Mouse (Mus musculus): ENCODE results near the gene Vps4a. TPM values are rescaled to one million over a fixed set of nuclear protein-coding genes. Genes with fewer than 3 reads are reported as not detected.

The Vps4a gene
- polyA plus RNA-seq, 1 experiment = 99.5 TPM

DNA sequence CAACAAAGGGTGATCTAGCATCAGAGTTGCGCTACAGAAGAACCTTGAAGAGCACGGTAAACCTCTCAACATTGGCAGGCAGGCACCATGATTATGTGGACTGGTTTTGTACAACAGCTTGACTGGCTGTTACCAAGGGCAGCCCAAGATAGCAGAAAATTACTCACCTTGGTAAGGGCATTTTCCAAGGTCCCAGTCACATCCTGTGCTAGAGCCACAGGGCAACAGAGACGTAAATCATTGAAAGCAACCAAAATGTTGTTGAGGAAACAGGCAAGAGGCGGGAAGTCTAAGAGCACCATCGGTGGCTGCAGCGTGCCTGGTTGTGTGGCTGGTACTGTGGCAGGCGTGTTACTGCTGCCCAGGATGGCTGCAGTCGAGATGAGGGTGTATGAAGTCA, 21.0 kb downstream of the Vps4a start:
- DNase-seq (ENCODE audit: low read depth) = no peak
- TF ChIP-seq POLR2A (IDR thresholded peaks at IDR 0.05; ENCODE audit: borderline replicate concordance, extremely low read depth, insufficient read depth, insufficient read length, poor library complexity, severe bottlenecking) (no peak), CTCF (IDR thresholded peaks at IDR 0.05; ENCODE audit: borderline replicate concordance, extremely low read depth, insufficient read depth, insufficient read length) (no peak)

DNA sequence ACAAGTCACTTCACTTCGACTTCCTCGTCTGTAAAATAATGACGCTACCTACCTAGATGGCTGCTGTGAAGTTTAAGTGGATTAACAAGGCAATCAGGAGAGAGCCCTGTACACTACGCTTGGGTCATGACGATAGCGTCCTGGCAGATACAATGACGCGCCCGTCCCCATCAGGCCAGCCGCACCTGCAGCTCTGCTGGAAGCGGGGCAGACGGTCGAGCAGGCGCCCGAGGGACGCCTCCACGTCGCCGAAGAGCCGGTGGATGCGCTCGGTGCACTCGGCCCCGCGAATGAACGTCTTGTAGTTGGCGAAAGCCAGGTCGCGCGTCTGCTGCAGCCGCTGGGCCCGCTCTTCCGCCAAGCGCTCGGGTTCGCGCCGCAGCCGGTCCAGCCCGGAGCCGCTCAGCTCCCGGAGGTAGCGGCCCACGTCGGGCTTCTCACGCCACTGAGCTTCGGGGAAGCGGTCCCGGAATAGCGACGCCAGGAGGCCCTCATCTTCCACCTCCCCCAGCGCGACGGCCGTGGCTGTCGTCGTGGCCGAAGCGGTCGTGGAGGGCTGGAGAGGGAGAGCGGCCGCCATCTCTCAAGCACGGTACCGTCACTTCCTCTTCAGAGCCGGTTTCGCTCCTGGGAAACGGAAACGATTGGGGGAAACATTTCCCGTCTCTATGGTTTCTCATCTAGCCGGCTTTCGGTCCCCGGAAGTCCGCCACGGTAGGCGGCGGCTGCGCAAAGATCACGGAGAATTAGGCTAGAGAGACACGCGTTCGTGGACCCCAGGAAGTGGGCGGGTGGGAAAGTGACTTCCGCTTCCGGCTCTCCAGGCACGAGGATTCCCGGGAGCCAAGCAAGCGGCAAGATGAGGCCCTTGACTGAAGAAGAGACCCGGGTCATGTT, 25.3 kb downstream of the Vps4a start, which contains the start of the genes Cog8 and Nip7:
Gene Cog8, minus strand, starts transcription at position 614 of the 897 bp plus-strand sequence.
Gene Nip7, plus strand, starts transcription at position 802 of the 897 bp plus-strand sequence.
- no peak for TF ChIP-seq CTCF (IDR thresholded peaks at IDR 0.05; ENCODE audit: borderline replicate concordance, extremely low read depth, insufficient read depth, insufficient read length)
- TF ChIP-seq POLR2A (IDR thresholded peaks at IDR 0.05; ENCODE audit: borderline replicate concordance, extremely low read depth, insufficient read depth, insufficient read length, poor library complexity, severe bottlenecking) = peak; percentile 55; the same call in 1 of the 2 replicates
- DNase-seq (ENCODE audit: low read depth) = peak; percentile 100

DNA sequence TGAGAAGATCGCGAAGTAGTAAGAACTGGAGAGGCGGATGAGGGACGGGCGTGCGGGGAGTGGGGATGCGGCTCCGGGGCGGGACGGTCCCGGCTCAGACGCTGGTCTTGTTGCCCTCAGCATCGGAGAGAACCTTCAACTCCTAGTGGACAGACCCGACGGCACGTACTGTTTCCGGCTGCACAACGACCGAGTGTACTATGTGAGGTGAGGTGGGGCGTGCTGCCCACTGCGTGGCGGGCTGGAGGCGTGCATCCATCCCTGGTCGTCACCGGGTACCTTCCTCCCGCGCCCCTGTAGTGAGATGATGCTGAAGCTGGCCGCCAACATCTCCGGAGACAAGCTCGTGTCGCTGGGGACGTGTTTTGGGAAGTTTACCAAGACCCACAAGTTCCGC, 25.9 kb downstream of the Vps4a start:
- DNase-seq (ENCODE audit: low read depth) = no peak

DNA sequence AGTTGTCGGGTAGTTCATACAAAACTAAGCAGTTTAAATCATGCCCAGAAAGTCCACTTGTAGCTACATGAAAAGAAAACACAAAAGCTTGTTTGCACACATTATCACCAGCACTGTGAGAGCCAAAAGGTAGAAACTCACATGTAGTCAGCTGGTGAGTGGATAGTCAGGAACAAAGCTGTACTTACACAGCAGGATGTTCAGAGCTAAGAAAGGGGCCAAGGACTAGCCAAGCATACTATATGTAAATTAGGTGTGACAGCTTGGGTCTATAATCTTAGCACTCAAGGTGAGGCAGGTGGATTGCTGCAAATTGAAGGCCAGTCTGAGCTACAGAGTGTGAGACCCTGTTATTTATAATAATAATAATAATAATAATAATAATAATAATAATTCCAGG, 31.6 kb downstream of the Vps4a start:
- TF ChIP-seq CTCF (IDR thresholded peaks at IDR 0.05; ENCODE audit: borderline replicate concordance, extremely low read depth, insufficient read depth, insufficient read length) = no peak
- no peak for TF ChIP-seq POLR2A (IDR thresholded peaks at IDR 0.05; ENCODE audit: borderline replicate concordance, extremely low read depth, insufficient read depth, insufficient read length, poor library complexity, severe bottlenecking)
- no peak for DNase-seq (ENCODE audit: low read depth)

More for the DNA sequence above, 25.9 kb downstream of the Vps4a start:
- TF ChIP-seq CTCF (IDR thresholded peaks at IDR 0.05; ENCODE audit: borderline replicate concordance, extremely low read depth, insufficient read depth, insufficient read length) = no peak
- TF ChIP-seq POLR2A (IDR thresholded peaks at IDR 0.05; ENCODE audit: borderline replicate concordance, extremely low read depth, insufficient read depth, insufficient read length, poor library complexity, severe bottlenecking) = no peak

DNA sequence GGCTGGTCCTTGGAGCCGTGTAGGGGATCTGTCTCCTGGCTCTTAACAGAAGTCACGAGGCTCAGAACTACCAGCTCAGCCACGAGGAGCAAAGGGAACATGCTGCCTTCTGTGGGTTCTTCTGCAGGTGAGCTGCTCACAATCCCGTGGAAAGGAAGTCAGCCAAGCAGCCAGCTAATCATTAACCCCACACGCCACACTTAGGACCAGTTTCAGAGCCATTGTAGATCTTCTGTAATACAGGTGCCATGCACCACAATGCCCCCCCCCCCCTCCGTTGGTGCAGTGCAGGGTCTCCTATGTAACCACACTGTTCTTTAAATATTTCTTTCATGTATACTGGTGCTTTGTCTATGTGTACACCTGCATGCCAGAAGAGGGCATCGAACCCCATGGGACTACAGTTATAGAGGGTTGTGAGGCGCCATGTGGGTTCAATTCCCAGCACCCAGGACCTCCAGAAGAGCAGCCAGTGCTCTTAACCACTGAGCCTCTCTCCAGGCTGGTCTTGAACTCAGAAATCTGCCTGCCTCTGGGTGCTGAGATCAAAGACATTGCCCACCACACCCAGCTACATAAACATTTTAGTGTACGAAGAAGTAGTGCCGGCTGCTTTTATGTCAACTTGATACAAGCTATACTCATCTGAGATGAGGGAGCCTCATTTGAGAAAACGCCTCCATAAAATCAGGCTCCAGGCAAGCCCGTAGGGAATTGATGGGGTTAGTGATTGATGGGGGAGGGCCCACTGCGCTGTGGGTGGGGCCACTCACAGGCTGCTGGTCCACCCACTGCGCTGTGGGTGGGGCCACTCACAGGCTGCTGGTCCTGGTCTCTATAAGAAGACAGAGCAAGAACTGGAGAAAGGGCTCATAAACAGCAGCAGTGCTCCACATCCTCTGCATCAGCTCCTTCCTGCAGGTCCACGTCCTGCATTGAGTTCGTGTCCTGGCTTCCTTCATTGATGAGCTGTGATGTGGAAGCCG, 34.8 kb downstream of the Vps4a start, which contains the start of gene Tmed6:
Gene Tmed6, minus strand, starts transcription at position 134 of the 986 bp plus-strand sequence.
- no peak for DNase-seq (ENCODE audit: low read depth)
- TF ChIP-seq POLR2A (IDR thresholded peaks at IDR 0.05; ENCODE audit: borderline replicate concordance, extremely low read depth, insufficient read depth, insufficient read length, poor library complexity, severe bottlenecking) (no peak), CTCF (IDR thresholded peaks at IDR 0.05; ENCODE audit: borderline replicate concordance, extremely low read depth, insufficient read depth, insufficient read length) (no peak)

DNA sequence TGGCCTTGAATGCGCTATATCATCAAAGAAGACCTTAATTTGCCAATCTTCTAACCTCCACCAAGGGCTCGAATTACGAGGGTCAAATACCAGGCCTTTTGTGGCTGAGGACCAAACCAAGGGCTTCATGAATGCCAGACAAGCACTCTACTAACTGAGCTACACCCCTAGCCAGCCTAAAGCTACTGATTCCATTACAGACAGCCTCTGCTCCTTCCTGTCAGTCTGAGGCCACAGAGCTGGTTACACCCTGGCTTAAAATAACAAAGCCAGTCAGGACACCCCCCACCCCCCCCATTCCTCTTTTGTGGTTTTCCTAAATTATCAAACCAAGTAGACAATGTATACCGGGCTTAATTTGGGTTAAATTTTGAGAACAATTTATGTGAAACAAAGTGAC, 42.7 kb downstream of the Vps4a start:
- no peak for DNase-seq (ENCODE audit: low read depth)
- TF ChIP-seq POLR2A (IDR thresholded peaks at IDR 0.05; ENCODE audit: borderline replicate concordance, extremely low read depth, insufficient read depth, insufficient read length, poor library complexity, severe bottlenecking) (no peak), CTCF (IDR thresholded peaks at IDR 0.05; ENCODE audit: borderline replicate concordance, extremely low read depth, insufficient read depth, insufficient read length) (no peak)

DNA sequence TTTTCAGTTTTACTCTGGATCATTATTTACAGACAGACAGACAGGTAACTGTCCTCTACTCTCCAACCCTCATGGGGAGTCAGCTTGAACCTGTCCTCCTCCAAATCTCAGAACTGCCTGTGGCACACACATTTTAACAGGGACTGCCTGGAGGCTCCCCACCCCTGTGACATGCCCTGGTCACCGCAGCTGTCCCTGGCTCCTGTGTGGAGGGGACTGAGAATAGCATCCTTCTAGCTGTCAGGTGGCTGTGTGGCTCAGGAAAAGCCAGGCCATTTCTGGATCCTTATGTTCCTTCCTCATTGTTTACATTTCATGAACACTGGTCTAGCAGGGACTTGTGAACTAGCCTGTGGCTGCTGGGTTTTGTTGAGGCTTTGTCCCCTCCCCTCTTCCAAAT, 43.1 kb downstream of the Vps4a start:
- no peak for TF ChIP-seq POLR2A (IDR thresholded peaks at IDR 0.05; ENCODE audit: borderline replicate concordance, extremely low read depth, insufficient read depth, insufficient read length, poor library complexity, severe bottlenecking)
- no peak for TF ChIP-seq CTCF (IDR thresholded peaks at IDR 0.05; ENCODE audit: borderline replicate concordance, extremely low read depth, insufficient read depth, insufficient read length)
- DNase-seq (ENCODE audit: low read depth) = no peak

DNA sequence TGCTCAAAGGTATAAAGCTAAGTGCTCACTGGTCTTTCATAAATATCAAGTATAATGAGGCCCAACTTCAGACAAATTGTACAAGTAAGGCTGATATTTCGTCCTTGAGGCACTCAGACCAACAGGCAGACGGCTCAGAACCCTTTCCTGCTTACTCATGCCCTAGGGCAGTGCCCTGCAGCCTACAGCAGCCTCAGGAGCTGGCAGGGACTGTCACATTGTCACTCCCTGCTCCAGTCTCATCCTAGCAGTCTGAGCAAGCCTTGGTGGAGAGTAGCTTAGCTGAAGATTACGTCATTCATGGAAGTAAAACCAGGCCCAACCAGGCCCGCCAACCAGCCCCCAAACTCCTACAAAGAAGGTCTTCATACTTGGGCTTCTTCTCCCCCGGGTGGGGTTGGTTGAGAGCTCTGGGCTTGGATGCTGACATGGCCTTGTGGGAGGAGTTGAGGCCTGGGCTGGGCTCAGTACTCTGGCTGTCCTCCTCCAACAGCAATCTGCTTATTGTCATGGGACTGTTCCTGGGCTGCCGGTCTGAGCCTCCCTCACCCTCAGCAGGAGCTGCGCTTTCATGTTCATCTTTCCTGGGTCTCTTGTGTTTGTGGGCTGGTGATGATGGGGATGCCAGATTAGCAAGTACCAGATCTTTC, 45.3 kb downstream of the Vps4a start:
- no peak for DNase-seq (ENCODE audit: low read depth)
- no peak for TF ChIP-seq CTCF (IDR thresholded peaks at IDR 0.05; ENCODE audit: borderline replicate concordance, extremely low read depth, insufficient read depth, insufficient read length)
- no peak for TF ChIP-seq POLR2A (IDR thresholded peaks at IDR 0.05; ENCODE audit: borderline replicate concordance, extremely low read depth, insufficient read depth, insufficient read length, poor library complexity, severe bottlenecking)

DNA sequence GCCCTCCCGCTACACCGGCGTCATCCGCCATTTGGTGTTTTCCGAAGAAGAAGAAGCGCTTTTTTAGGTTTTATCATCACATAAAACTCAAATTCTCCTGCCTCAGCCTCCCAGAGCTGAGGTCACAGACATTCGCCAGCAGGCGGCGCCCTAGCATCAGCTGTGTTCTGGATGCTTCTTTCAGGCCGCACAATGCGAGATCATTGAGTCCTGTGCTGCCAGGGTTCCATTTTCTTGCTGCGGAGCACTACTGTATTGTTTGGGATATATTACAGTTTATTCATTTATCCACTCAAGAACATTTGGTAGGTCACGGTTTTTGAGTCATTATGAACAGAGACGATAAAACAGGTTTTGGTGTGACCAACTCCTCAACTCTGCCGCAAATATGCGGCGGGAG, 54.3 kb downstream of the Vps4a start:
- no peak for DNase-seq (ENCODE audit: low read depth)
- TF ChIP-seq CTCF (IDR thresholded peaks at IDR 0.05; ENCODE audit: borderline replicate concordance, extremely low read depth, insufficient read depth, insufficient read length) (peak; percentile 24; the same call in 1 of the 2 replicates), POLR2A (IDR thresholded peaks at IDR 0.05; ENCODE audit: borderline replicate concordance, extremely low read depth, insufficient read depth, insufficient read length, poor library complexity, severe bottlenecking) (no peak)

DNA sequence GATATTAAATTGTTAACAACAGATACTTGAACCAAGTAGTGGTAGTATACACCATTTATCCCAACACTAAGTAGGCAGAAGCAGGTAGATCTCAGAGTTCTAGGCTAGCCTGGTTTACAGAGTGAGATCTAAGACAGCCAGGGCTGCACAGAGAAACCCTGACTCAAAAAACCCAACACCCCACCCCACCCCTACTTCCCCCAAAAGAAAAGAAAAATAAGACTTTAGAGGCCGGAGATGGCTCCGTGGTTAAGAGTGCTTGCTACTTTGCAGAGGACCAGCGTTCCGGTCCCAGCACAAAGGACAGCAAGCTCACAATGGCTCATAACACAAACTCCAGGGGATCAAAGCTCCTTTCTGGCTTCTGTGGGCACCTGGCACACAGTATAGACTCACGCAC, 55.0 kb downstream of the Vps4a start:
- TF ChIP-seq POLR2A (IDR thresholded peaks at IDR 0.05; ENCODE audit: borderline replicate concordance, extremely low read depth, insufficient read depth, insufficient read length, poor library complexity, severe bottlenecking) = no peak
- no peak for TF ChIP-seq CTCF (IDR thresholded peaks at IDR 0.05; ENCODE audit: borderline replicate concordance, extremely low read depth, insufficient read depth, insufficient read length)
- no peak for DNase-seq (ENCODE audit: low read depth)

All from brain, embryonic 14.5 days (tissue).